Mouse (Mus musculus): Measurements from ENCODE around the gene Gm10096.
"Not testable (repeated sequence)": the region's sequence is repeated elsewhere in the genome, so short reads cannot be mapped to it uniquely, and the experiment has no call there.

The Gm10096 gene

DNA sequence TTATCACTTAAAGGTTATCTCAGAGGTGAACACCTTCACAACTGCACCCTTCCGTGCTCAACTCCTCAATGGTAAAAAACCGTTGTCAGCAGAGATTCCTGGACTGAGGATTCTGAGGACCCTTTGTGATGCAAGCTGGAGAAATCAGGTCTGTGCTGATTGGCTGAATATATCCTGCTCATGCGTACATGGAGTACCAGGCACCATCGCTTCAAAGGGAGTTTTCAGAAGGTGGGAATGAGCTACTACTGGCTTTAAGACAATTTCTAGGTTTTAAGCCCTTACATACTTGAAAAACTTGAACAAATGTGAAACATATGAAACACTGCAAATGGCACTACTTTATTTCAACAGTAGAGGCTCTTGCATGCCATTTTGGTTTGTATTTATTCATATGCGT is at the start of gene Gm10096:
Gene Gm10096, minus strand, starts transcription at position 101 of the 400 bp plus-strand sequence.
- not testable (repeated sequence) for DNase-seq
